Mouse (Mus musculus): ENCODE data around the gene Gpkow. TPM values are rescaled to one million over a fixed set of nuclear protein-coding genes. Genes with fewer than 3 reads are reported as not detected.
"Not testable (repeated sequence)": the region's sequence is repeated elsewhere in the genome, so short reads cannot be mapped to it uniquely, and the experiment has no call there.

Gpkow gene
- polyA plus RNA-seq, 1 experiment from 2014 or later = 50.2 TPM

GRCm38 (mm10) chrX:7696520-7696919 is 411 bp upstream of the Gpkow start:
- H3K27ac ChIP-seq (replicated peaks) = no peak overlapping the region
- H3K4me3 ChIP-seq = peak overlapping the region; percentile 58

DNA sequence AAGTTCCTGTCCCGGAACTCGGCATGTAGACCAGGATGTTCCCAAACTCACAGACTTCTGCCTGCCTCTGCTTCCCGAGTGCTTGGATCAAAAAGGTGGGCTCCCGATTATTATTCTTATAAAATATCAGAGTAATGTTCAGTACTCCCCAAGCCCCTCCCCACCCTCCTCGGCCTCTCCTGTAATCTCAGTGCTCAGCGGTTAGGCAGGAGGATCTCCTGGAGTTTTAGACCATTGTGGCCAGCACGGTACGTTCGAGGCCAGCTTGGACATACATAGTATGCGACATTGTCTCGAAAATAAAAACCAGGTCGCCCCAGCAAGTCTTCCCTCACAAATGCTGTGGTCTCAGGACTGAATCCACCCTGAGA is 16.8 kb downstream of the Gpkow start:
- ATAC-seq (replicated peaks); H3K27ac ChIP-seq (replicated peaks); H3K4me1 ChIP-seq; H3K9me3 ChIP-seq; H3K36me3 ChIP-seq; H3K27me3 ChIP-seq: not testable (repeated sequence)
- peak overlapping the region; percentile 35 for H3K4me3 ChIP-seq
- 27% methylated on average over 6 of the region's 12 CpGs for WGBS
- peak overlapping the region; percentile 45 for H3K4me2 ChIP-seq (replicated peaks)
- H3K9ac ChIP-seq (replicated peaks) = peak overlapping the region; percentile 41; the same call in 1 of the 2 replicates

More at GRCm38 (mm10) chrX:7696520-7696919, 411 bp upstream of the Gpkow start:
- Histone ChIP-seq H3K27me3 (no peaks in the 10 kb centered on the region), H3K9me3 (no peaks in the 10 kb centered on the region), H3K4me1 (peaks cover 16% of the 10 kb centered on the region), H3K4me2 (replicated peaks) (peak overlapping the region; percentile 22), H3K9ac (replicated peaks) (no peak overlapping the region), H3K36me3 (no peaks in the 10 kb centered on the region)
- no peak; the same call in 1 of the 2 replicates for ATAC-seq (replicated peaks)
- 50% methylated on average over 6 of the region's 6 CpGs for WGBS

- 21% methylated on average over 39 of the region's 60 CpGs for whole genome bisulfite sequencing
- H3K27ac ChIP-seq (replicated peaks) = peak within 1 kb of the TSS; percentile 64; the same call in 1 of the 2 replicates
- peak within 1 kb of the TSS; percentile 35 for H3K4me3 ChIP-seq
- H3K9ac ChIP-seq (replicated peaks) = peak within 1 kb of the TSS; percentile 41; the same call in 1 of the 2 replicates
- not testable (repeated sequence) for H3K4me1 ChIP-seq, H3K27me3 ChIP-seq, H3K36me3 ChIP-seq, H3K9me3 ChIP-seq
- ATAC-seq (replicated peaks) = peak; percentile 98
- peak within 1 kb of the TSS; percentile 45 for H3K4me2 ChIP-seq (replicated peaks)
Observed at GRCm38 (mm10) chrX:7714135-7714899, 17.4 kb downstream of the Gpkow start, which contains the start of gene Wdr45. Gene Wdr45 (plus strand): TSS chrX:7714333.

DNA sequence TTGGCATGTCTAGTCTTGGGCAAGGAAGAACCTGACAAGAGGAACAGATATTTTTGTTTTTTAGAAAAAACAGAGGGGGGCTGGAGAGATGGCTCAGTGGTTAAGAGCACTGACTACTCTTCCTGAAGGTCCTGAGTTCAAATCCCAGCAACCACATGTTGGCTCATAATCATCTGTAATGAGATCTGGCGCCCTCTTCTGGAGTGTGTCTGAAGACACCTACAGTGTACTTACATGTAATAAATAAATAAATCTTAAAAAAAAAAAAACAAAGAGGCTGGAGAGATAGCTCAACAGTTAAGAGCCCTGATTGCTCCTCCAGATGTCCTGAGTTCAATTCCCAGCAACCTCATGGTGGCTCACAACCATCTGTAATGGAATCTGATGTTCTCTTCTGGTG is 19.1 kb downstream of the Gpkow start:
- ATAC-seq (replicated peaks); H3K9me3 ChIP-seq; H3K36me3 ChIP-seq; H3K9ac ChIP-seq (replicated peaks); H3K4me1 ChIP-seq; H3K27me3 ChIP-seq; H3K27ac ChIP-seq (replicated peaks); H3K4me3 ChIP-seq; H3K4me2 ChIP-seq (replicated peaks): not testable (repeated sequence)
- WGBS = 35% methylated on average over 1 of the region's 1 CpGs

- Histone ChIP-seq H3K4me1 (peaks cover 7% of the 10 kb centered on the region), H3K9me3 (no peaks in the 10 kb centered on the region), H3K27ac (replicated peaks) (peak within 1 kb of the TSS; percentile 93), H3K4me3 (peak within 1 kb of the TSS; percentile 57), H3K9ac (replicated peaks) (peak within 1 kb of the TSS; percentile 61), H3K27me3 (no peaks in the 10 kb centered on the region), H3K4me2 (replicated peaks) (peak within 1 kb of the TSS; percentile 59), H3K36me3 (no peaks in the 10 kb centered on the region; the same call in 1 of the 2 replicates)
- WGBS = 29% methylated on average over 22 of the region's 22 CpGs
- peak; percentile 94 for ATAC-seq (replicated peaks)
Observed at GRCm38 (mm10) chrX:7721514-7722281, 24.8 kb downstream of the Gpkow start, which contains the start of gene Gm45208. Gene Gm45208 (plus strand): TSS chrX:7722245.

DNA sequence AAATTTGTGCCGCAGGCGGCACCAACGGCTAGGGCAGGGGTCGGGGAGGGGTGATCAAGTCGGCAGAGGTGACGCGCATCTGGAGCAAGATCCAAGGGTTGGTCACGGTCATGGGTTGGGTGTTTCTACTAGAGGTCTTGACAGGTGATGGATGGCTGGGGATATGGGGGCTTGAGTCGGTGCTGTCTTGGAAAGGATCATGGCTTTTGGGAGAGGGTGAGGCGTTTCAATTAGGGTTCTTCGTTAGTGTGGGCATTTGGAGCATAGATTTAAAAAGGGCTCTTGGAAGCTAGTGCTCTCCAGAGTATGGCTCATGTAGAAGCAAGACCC is 25.3 kb downstream of the Gpkow start:
- Histone ChIP-seq H3K27ac (replicated peaks) (peak overlapping the region; percentile 93), H3K9me3 (no peaks in the 10 kb centered on the region), H3K4me2 (replicated peaks) (peak overlapping the region; percentile 59), H3K4me3 (peak overlapping the region; percentile 57), H3K4me1 (peaks cover 7% of the 10 kb centered on the region), H3K9ac (replicated peaks) (peak overlapping the region; percentile 61), H3K36me3 (no peaks in the 10 kb centered on the region; the same call in 1 of the 2 replicates), H3K27me3 (no peaks in the 10 kb centered on the region)
- peak; percentile 54; the same call in 1 of the 2 replicates for ATAC-seq (replicated peaks)
- WGBS = 33% methylated on average over 11 of the region's 11 CpGs

DNA sequence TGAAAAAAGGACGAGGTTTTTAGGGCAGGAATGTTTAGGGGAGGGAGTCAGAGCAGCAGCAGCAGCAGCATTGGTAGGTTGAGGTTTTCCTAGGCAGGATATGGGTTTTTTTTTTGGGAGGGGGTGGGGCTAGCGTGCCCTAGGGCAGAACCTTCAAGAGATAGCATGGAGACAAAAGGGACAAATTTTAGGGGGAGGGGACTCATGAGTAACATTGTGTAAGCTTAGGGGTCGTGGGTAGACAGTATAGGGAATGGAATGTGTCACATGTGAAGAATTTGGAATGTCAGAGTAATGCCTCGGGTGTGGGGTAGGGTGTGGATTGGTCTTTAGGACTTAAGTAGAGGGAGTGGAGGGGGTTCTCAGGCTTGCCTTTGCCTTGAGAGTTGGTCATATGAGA is 25.8 kb downstream of the Gpkow start:
- peak overlapping the region; percentile 57 for H3K4me3 ChIP-seq
- peaks cover 9% of the 10 kb centered on the region for H3K4me1 ChIP-seq
- H3K4me2 ChIP-seq (replicated peaks) = peak overlapping the region; percentile 59
- no peak overlapping the region for H3K27ac ChIP-seq (replicated peaks)
- no peaks in the 10 kb centered on the region for H3K27me3 ChIP-seq
- no peaks in the 10 kb centered on the region for H3K9me3 ChIP-seq
- H3K9ac ChIP-seq (replicated peaks) = peak overlapping the region; percentile 61
- H3K36me3 ChIP-seq = no peaks in the 10 kb centered on the region; the same call in 1 of the 2 replicates
- 25% methylated on average over 4 of the region's 4 CpGs for WGBS
- no peak for ATAC-seq (replicated peaks)

DNA sequence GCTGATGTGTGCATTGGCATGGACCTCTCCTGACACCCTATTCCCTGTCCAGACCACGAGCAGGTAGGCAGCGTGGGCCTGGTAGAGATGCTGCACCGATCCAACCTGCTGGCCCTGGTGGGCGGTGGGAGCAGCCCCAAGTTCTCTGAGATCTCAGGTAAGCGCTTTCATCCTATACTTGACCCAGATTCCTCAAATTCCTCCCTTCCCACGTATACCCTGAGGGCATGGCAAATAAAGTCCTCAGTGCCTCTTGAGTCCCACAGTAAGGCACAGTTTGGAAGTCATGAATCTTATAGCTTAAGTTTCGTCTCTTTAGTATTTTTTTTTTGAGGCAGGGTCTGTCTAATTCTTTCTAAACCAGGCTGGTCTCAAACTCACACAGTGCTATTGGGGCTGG is 27.2 kb downstream of the Gpkow start:
- no peak overlapping the region for H3K9ac ChIP-seq (replicated peaks)
- no peak for ATAC-seq (replicated peaks)
- no peaks in the 10 kb centered on the region for H3K9me3 ChIP-seq
- H3K27me3 ChIP-seq = no peaks in the 10 kb centered on the region
- no peak overlapping the region for H3K4me2 ChIP-seq (replicated peaks)
- H3K4me1 ChIP-seq = peaks cover 15% of the 10 kb centered on the region
- no peak overlapping the region for H3K27ac ChIP-seq (replicated peaks)
- H3K36me3 ChIP-seq = no peaks in the 10 kb centered on the region; the same call in 1 of the 2 replicates
- no peak overlapping the region for H3K4me3 ChIP-seq
- 81% methylated on average over 7 of the region's 7 CpGs for WGBS

- Histone ChIP-seq H3K4me1 (peaks cover 22% of the 10 kb centered on the region), H3K4me3 (no peak overlapping the region), H3K9me3 (no peaks in the 10 kb centered on the region), H3K9ac (replicated peaks) (no peak overlapping the region), H3K27ac (replicated peaks) (no peak overlapping the region), H3K4me2 (replicated peaks) (no peak overlapping the region), H3K36me3 (no peaks in the 10 kb centered on the region; the same call in 1 of the 2 replicates), H3K27me3 (no peaks in the 10 kb centered on the region)
- WGBS = 87% methylated on average over 12 of the region's 12 CpGs
- no peak for ATAC-seq (replicated peaks)
Observed at GRCm38 (mm10) chrX:7725841-7726240, 28.9 kb downstream of the Gpkow start.

- Histone ChIP-seq H3K4me3 (no peak overlapping the region), H3K4me2 (replicated peaks) (no peak overlapping the region), H3K36me3 (no peaks in the 10 kb centered on the region; the same call in 1 of the 2 replicates), H3K27me3 (no peaks in the 10 kb centered on the region), H3K4me1 (peaks cover 22% of the 10 kb centered on the region), H3K9me3 (no peaks in the 10 kb centered on the region), H3K27ac (replicated peaks) (no peak overlapping the region), H3K9ac (replicated peaks) (no peak overlapping the region)
- 90% methylated on average over 13 of the region's 13 CpGs for WGBS
- no peak for ATAC-seq (replicated peaks)
Observed at GRCm38 (mm10) chrX:7727176-7727575, 30.2 kb downstream of the Gpkow start.

GRCm38 (mm10) chrX:7728215-7728921 is 31.4 kb downstream of the Gpkow start, which contains the start of gene Praf2:
Gene Praf2 (plus strand): TSS chrX:7728439.
- Histone ChIP-seq H3K9ac (replicated peaks) (peak within 1 kb of the TSS; percentile 57), H3K27me3 (no peaks in the 10 kb centered on the region), H3K9me3 (no peaks in the 10 kb centered on the region), H3K36me3 (no peaks in the 10 kb centered on the region; the same call in 1 of the 2 replicates), H3K4me3 (peak within 1 kb of the TSS; percentile 55), H3K4me2 (replicated peaks) (peak within 1 kb of the TSS; percentile 53), H3K4me1 (peaks cover 15% of the 10 kb centered on the region), H3K27ac (replicated peaks) (peak within 1 kb of the TSS; percentile 64)
- 27% methylated on average over 42 of the region's 42 CpGs for WGBS
- ATAC-seq (replicated peaks) = peak; percentile 95

All from forebrain, embryonic 15.5 days (tissue).